Mouse (Mus musculus) kidney, adult 2 months (tissue): Measurements from ENCODE around the gene Clec9a.

Experiments used
- CTCF ChIP-seq: fragments of 200-500 bp; conservative IDR thresholded peaks from 2 replicates; pipeline ENCODE4 v1.5.1; 2011; ENCODE audit warnings: low read depth, mild to moderate bottlenecking, control low read depth, low read length, moderate library complexity, mixed read lengths; ENCODE audit not compliant: insufficient read depth, insufficient read length
- POLR2A ChIP-seq: fragments of 200-500 bp; IDR thresholded peaks from one replicate; pipeline ENCODE4 v1.6.1; 2011; ENCODE audit warnings: low read depth, low read length, control low read depth

- TF ChIP-seq CTCF (no peak), POLR2A (no peak)
Measured at GRCm38 (mm10) chr6:129402404-129402803, 6.3 kb upstream of the Clec9a start.
